Mouse (Mus musculus) limb, embryonic 13.5 days (tissue): ENCODE measurements at regions not wholly inside any gene's neighbourhood (a gene's known extent, or its start where the extent isn't known, plus 50 kb on each side); places are given as distances from the start of the nearest gene placed in this dataset.

Source experiments
- ATAC-seq: fragments of 200-750 bp; cut with Nextera tagmentation; 2 replicates; pipeline ENCODE4 v1.8.0; 2017; ENCODE audit warnings: low read depth, moderate number of reproducible peaks, moderate TSS enrichment; ENCODE audit not compliant: low FRiP score
- H3K27ac ChIP-seq: fragments of 300-500 bp; sonication (generic); 2 replicates; pipeline ENCODE4 v1.5.1; 2015; ENCODE audit warnings: inconsistent platforms, mild to moderate bottlenecking, moderate library complexity
- H3K27me3 ChIP-seq: fragments of 300-500 bp; sonication (generic); 2 replicates; pipeline ENCODE4 v1.6.1; 2015; ENCODE audit warnings: mild to moderate bottlenecking, inconsistent platforms
- H3K36me3 ChIP-seq: fragments of 300-500 bp; sonication (generic); 2 replicates; pipeline ENCODE4 v1.6.1; 2015; ENCODE audit warnings: inconsistent platforms, mild to moderate bottlenecking, moderate library complexity
- H3K4me1 ChIP-seq: fragments of 300-500 bp; sonication (generic); 2 replicates; pipeline ENCODE4 v1.6.1; 2015; ENCODE audit warnings: inconsistent platforms
- H3K4me2 ChIP-seq: fragments of 300-500 bp; sonication (generic); replicated peaks from 2 replicates; pipeline ENCODE4 v1.6.1; 2015; ENCODE audit warnings: inconsistent platforms, mild to moderate bottlenecking, moderate library complexity
- H3K4me3 ChIP-seq: fragments of 300-500 bp; sonication (generic); 2 replicates; pipeline ENCODE4 v1.5.1; 2015; ENCODE audit warnings: moderate library complexity, mild to moderate bottlenecking, inconsistent platforms
- H3K9ac ChIP-seq: fragments of 300-500 bp; sonication (generic); 2 replicates; pipeline ENCODE4 v1.6.1; 2015; ENCODE audit warnings: mild to moderate bottlenecking, inconsistent platforms
- H3K9me3 ChIP-seq: fragments of 300-500 bp; sonication (generic); 2 replicates; pipeline ENCODE4 v1.6.1; 2016; ENCODE audit warnings: inconsistent platforms
- WGBS: fragments of 180-500 bp; shearing (Covaris S2); methylation state at CpG from one replicate; pipeline ENCODE4 v1.1.7; 2015; 5-methylcytosine and 5-hydroxymethylcytosine counted together

DNA sequence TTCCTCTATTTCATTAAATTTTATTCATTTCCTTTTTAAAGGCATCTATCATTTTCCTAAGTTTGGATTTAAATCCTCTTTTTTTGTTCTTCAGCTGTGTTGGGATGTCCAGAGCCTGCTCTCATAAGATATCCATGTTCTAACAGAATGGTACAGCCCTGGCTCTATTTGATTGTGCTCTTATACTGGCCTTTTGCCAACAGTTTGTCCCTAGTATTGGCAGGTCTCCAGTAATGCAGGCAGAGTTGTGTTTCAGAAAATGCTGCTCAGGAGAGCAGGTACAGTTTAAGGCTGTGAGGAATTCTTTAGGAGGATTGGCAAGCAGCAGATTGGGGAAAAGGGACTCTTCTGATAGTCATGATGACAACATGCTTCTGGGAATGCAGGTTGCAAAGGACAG lies 797.1 kb upstream of the Slit2 start:
- H3K4me3 ChIP-seq: no peak overlapping the region
- no peaks in the 10 kb centered on the region for H3K4me1 ChIP-seq
- H3K27me3 ChIP-seq: no peaks in the 10 kb centered on the region
- no peak overlapping the region for H3K4me2 ChIP-seq
- H3K36me3 ChIP-seq: no peaks in the 10 kb centered on the region
- H3K27ac ChIP-seq: no peak overlapping the region
- no peak overlapping the region for H3K9ac ChIP-seq
- ATAC-seq: no peak
- H3K9me3 ChIP-seq: no peaks in the 10 kb centered on the region

DNA sequence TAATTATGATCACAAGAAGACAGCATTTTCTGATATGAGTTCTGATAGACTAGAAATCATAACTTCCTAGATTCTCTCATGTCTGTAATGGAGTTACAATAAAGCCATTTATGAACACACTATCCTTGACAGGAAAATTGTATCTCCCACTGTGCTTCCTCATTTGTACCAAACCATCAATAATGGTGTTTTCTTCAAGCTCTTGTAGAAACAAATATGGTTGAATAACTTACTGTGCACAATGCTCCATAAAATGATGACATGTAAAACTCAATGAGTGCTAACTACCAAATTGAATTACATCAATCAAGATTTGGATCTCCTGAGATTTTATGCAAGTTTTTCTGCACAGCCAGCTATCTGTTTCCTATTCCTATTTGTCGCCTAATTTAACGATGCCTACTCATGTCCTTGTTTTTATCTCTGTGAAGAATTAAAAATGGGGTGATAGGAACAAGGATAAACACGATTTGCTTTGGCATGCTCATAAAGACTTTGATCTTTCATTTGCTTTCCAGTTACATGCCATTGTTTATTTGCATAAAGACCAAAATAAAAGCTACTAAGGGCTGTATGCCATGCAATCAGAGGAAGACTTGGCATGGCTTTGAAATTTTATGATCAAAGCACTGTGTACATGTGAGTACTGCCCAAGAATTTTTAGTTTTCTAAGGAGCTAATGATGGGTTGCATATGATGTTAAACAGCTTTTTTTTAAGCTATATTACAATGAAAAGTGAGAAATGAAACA lies 780.6 kb upstream of the Slit2 start:
- H3K9ac ChIP-seq: no peak overlapping the region
- no peaks in the 10 kb centered on the region for H3K4me1 ChIP-seq
- H3K4me2 ChIP-seq: no peak overlapping the region
- no peak overlapping the region for H3K4me3 ChIP-seq
- no peaks in the 10 kb centered on the region for H3K36me3 ChIP-seq
- ATAC-seq: no peak
- H3K9me3 ChIP-seq: no peaks in the 10 kb centered on the region
- no peaks in the 10 kb centered on the region for H3K27me3 ChIP-seq
- 72% methylated on average over 3 of the region's 3 CpGs for WGBS
- H3K27ac ChIP-seq: no peak overlapping the region

DNA sequence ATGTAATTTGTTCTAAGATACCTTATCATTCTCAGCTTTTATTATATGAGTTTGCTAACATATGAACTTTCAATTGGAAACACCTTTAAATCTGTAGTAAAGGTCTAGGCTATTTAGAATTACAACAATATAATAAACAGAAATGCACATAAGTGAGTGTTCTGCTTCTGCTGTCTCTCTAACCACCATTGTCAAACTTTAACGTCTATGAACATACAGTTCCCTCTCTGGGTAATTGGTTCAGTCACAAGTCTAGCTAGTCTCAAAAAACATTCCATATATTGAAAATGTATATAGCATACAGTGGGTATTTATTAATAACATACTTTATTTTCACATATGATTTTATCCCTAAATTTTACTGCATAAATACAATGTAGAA lies 780.0 kb upstream of the Slit2 start:
- WGBS: 69% methylated on average over 1 of the region's 1 CpGs
- no peaks in the 10 kb centered on the region for H3K9me3 ChIP-seq
- ATAC-seq: no peak
- H3K36me3 ChIP-seq: no peaks in the 10 kb centered on the region
- H3K27ac ChIP-seq: no peak overlapping the region
- no peak overlapping the region for H3K4me2 ChIP-seq
- H3K27me3 ChIP-seq: no peaks in the 10 kb centered on the region
- no peak overlapping the region for H3K4me3 ChIP-seq
- H3K9ac ChIP-seq: no peak overlapping the region
- H3K4me1 ChIP-seq: no peaks in the 10 kb centered on the region

DNA sequence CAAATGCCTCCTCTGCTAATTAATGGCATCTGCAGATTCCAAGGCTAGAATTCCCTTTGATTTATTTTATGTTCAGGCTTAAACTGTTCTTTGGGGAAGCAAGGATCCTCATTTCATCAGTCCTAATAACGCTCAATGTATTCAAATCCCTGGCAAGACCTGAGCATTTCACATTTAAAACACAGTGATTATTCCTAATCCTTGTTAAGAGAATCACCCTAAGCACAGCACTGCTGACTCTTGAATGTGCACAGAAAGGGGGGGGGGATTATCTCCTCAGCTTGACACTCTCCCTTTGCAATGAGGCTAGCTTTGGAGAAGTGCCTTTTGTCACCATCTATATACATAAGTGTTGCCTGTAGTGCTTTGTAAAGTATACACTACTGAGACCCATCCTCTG lies 772.4 kb upstream of the Slit2 start:
- H3K9me3 ChIP-seq: no peaks in the 10 kb centered on the region
- no peaks in the 10 kb centered on the region for H3K36me3 ChIP-seq
- H3K27me3 ChIP-seq: no peaks in the 10 kb centered on the region
- H3K9ac ChIP-seq: no peak overlapping the region
- no peak overlapping the region for H3K4me2 ChIP-seq
- no peak overlapping the region for H3K4me3 ChIP-seq
- H3K4me1 ChIP-seq: no peaks in the 10 kb centered on the region
- 47% methylated on average over 1 of the region's 1 CpGs for whole genome bisulfite sequencing
- no peak for ATAC-seq
- H3K27ac ChIP-seq: no peak overlapping the region

DNA sequence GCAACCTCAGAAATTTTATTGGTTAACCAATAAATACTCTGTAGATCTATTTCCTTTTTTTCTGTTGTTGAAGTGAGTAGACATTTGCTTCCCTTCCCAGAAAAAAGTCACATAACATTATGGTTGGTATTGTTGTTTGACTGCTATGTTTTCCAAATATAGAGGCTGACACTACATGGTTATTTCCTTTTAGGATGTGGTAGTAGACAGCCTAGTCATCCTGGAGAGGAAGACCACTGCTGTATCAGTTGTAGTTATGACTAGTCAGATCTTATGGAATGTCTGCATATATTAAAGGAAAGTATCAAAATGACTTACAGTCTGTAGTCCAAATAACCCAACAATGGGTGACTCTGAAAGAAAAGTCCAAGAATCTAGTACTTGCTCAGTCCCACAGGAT lies 767.5 kb upstream of the Slit2 start:
- no peaks in the 10 kb centered on the region for H3K27me3 ChIP-seq
- no peak overlapping the region for H3K4me2 ChIP-seq
- H3K9ac ChIP-seq: no peak overlapping the region
- H3K36me3 ChIP-seq: no peaks in the 10 kb centered on the region
- H3K4me3 ChIP-seq: no peak overlapping the region
- no peaks in the 10 kb centered on the region for H3K4me1 ChIP-seq
- no peaks in the 10 kb centered on the region for H3K9me3 ChIP-seq
- ATAC-seq: no peak
- H3K27ac ChIP-seq: no peak overlapping the region

DNA sequence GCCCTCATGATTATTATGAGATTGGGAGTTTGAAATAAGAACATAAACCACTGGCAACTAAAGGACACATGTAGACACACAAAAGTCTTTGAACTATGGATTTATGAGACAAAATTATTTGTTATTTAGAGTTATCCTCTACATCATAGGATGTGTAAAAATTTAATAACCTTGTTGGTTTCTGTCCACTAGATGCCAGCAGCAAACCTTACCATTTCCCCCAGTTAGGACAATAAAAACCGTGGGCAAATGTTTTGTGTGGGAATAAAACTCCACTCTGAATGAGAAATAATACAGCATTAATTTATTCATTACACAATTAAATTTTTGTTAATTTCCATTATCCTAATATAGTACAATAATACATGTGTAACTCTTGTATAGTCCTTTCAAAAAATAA lies 757.7 kb upstream of the Slit2 start:
- Histone ChIP-seq H3K4me1 (no peaks in the 10 kb centered on the region), H3K9ac (no peak overlapping the region), H3K27me3 (no peaks in the 10 kb centered on the region), H3K4me3 (no peak overlapping the region), H3K9me3 (no peaks in the 10 kb centered on the region), H3K4me2 (no peak overlapping the region), H3K27ac (no peak overlapping the region), H3K36me3 (no peaks in the 10 kb centered on the region)
- ATAC-seq: no peak
- 51% methylated on average over 1 of the region's 1 CpGs for WGBS

DNA sequence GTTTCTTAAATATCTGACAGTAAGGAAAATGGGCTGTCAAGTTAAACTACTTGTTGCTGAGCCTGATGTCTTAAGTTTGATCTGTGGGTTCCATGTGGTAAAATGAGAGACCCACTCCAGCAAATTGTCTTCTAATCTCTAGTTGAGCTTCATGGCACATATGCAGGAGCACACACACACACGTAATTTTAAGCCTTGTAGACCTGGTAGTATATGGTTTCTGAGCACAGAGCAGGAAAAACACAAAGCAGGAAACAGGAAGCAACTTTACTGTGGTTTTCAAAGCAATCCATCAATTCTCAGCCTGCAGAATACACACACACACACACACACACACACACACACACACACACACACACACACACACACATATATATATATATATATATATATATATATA lies 746.8 kb upstream of the Slit2 start:
- H3K27me3 ChIP-seq: no peaks in the 10 kb centered on the region
- WGBS: 55% methylated on average over 1 of the region's 1 CpGs
- no peaks in the 10 kb centered on the region for H3K9me3 ChIP-seq
- H3K4me2 ChIP-seq: no peak overlapping the region
- H3K27ac ChIP-seq: no peak overlapping the region
- H3K9ac ChIP-seq: no peak overlapping the region
- no peak overlapping the region for H3K4me3 ChIP-seq
- H3K4me1 ChIP-seq: no peaks in the 10 kb centered on the region
- H3K36me3 ChIP-seq: no peaks in the 10 kb centered on the region
- ATAC-seq: no peak

DNA sequence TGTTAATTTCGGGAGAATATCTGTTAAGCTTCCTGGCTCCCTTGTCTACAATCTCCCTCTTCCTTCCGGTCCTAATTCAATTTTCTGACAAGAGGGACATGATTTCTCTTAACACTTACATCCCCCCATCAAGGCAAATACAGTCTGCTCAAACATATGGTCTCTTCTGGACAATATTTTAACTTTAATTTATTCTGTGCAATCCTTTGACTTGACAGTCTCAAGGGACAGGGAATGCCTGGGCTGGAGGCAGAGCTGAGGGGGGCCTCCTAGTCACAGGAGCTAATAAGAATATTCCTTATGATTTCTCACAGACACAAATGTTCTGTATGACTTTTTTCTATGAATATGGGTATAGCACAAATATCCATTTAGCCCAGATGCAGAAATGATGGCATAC lies 742.9 kb upstream of the Slit2 start:
- Histone ChIP-seq H3K36me3 (no peaks in the 10 kb centered on the region), H3K4me3 (no peak overlapping the region), H3K27ac (no peak overlapping the region), H3K4me2 (no peak overlapping the region), H3K9ac (no peak overlapping the region), H3K27me3 (no peaks in the 10 kb centered on the region), H3K4me1 (no peaks in the 10 kb centered on the region), H3K9me3 (no peaks in the 10 kb centered on the region)
- no peak for ATAC-seq
- 79% methylated on average over 2 of the region's 2 CpGs for WGBS

DNA sequence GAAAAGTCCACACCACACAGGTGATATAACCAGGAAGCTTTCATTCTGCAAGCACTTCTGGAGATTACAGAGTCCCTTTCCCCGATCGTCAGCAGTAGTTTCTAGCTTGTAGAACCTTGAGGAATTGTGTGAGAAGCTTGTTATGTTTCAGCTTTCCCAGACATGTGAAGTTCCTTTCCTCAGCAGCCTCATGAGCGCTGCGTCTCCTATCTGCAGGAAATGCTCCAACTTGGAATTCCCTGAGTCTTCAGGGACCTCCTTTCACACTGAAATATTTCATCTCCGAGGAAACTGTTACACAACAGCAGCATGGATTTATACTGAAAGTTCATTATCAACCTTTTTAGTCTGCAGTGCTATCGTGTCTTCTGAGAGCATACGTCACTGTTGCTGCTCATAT lies 742.4 kb upstream of the Slit2 start:
- 75% methylated on average over 7 of the region's 7 CpGs for WGBS
- no peaks in the 10 kb centered on the region for H3K36me3 ChIP-seq
- H3K27ac ChIP-seq: no peak overlapping the region

DNA sequence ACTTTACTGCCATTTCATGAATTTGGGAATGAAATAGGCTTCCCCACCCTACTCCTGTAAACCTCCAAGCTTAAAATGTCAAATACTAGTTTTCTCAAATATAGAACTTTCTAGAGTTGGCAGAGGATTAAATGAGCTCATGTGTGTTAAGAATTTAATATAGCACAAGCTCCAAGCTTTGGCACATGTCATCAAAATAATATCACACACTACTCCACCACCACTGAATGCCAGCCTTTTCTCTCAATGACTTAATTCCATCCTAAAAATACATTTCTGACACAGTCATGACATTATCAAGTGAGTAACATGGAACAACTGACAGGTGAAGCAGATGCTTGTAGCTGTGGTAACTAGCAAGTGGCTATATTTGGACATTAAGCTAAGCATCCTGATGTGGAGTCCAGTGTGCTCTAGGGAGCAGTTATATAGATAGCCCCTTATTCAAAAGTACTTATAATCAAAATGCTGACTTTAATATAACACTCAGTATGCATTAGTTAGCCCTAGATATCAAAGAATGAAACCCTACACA lies 728.0 kb upstream of the Slit2 start:
- H3K27me3 ChIP-seq: no peaks in the 10 kb centered on the region
- H3K27ac ChIP-seq: no peak overlapping the region
- H3K36me3 ChIP-seq: no peaks in the 10 kb centered on the region
- H3K4me3 ChIP-seq: no peak overlapping the region
- ATAC-seq: no peak
- no peaks in the 10 kb centered on the region for H3K9me3 ChIP-seq
- H3K4me1 ChIP-seq: no peaks in the 10 kb centered on the region
- no peak overlapping the region for H3K9ac ChIP-seq
- no peak overlapping the region for H3K4me2 ChIP-seq

More for the DNA sequence above, 742.4 kb upstream of the Slit2 start:
- Histone ChIP-seq H3K4me1 (no peaks in the 10 kb centered on the region), H3K27me3 (no peaks in the 10 kb centered on the region), H3K4me2 (no peak overlapping the region), H3K9me3 (no peaks in the 10 kb centered on the region), H3K4me3 (no peak overlapping the region), H3K9ac (no peak overlapping the region)
- no peak for ATAC-seq

DNA sequence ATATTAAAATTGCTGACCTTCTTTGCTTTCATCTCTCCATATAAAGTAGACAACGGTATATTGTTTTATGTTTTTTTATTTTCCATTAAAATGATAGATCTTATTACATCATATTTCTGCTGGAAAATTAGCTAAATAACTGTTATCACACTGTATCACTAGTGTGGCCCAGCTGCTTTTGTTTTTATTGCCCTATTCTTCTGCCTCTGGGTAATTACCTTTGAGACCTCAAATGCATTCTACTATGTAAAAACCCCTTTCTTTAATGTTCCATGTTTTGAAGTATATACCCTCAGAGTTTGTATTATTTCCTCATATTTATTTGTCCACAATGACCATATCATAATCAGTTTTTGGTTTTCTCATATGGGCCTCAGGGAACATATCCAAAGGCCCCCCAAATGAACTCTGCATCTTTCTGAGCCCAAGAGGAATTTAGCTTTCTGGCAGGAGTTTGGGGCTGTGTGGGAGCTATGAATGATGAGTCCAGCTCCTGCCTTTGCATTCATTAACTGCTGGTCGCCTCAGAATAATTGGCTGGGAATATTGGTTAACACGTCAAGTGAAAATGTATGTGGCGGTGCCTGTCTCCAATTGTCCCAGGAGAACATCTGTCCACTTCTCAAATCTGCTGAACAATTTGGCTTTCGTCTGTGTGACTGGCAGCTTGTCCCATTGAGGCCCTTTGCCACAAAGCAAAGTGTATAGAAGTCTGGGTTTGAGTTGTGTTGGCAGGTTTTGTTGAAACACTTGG lies 721.1 kb upstream of the Slit2 start:
- no peak for ATAC-seq
- no peaks in the 10 kb centered on the region for H3K27me3 ChIP-seq
- H3K36me3 ChIP-seq: no peaks in the 10 kb centered on the region
- H3K4me1 ChIP-seq: no peaks in the 10 kb centered on the region
- H3K4me2 ChIP-seq: no peak overlapping the region
- no peaks in the 10 kb centered on the region for H3K9me3 ChIP-seq
- H3K9ac ChIP-seq: no peak overlapping the region
- no peak overlapping the region for H3K4me3 ChIP-seq
- no peak overlapping the region for H3K27ac ChIP-seq
- 82% methylated on average over 5 of the region's 5 CpGs for WGBS

DNA sequence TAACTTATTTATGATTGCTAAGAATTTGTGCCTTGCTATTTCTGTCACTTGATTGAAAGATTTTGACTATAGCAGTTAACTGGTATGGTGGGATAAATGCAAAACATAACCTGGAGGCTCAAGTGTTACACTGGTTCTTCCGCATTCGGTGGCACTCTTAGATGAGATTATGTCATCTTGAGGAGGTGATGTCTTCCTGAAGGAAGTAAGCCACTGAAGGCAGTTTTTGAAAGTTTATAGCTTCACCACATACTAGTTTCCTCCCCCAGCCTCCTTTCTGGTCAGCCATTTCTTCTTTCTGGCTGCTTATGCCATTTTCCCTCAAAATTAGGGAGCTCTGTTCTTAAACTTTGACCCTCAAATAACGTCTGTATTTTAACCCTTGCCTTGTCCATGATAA lies 710.3 kb upstream of the Slit2 start:
- Histone ChIP-seq H3K27me3 (no peaks in the 10 kb centered on the region), H3K27ac (no peak overlapping the region), H3K36me3 (no peaks in the 10 kb centered on the region), H3K4me1 (peaks cover 11% of the 10 kb centered on the region; the same call in 1 of the 2 replicates), H3K9me3 (no peaks in the 10 kb centered on the region), H3K9ac (no peak overlapping the region), H3K4me2 (no peak overlapping the region), H3K4me3 (no peak overlapping the region)
- 63% methylated on average over 3 of the region's 3 CpGs for WGBS
- no peak for ATAC-seq
